Mouse (Mus musculus) megakaryocyte, adult 5-6 weeks (primary cell): Measurements from ENCODE around the gene B3gnt3. TPM values are rescaled to one million over a fixed set of nuclear protein-coding genes. Genes with fewer than 3 reads are reported as not detected.

Experiments used
- ATAC-seq: 2 replicates; pipeline ENCODE4 v1.8.0; 2016; ENCODE audit warnings: mild to moderate bottlenecking, inconsistent platforms; ENCODE audit not compliant: poor library complexity, severe bottlenecking
- total RNA-seq, 2 experiments: library from RNA; stranded (forward) in 1 of 2; stranded (reverse) in 1 of 2; fragments of 153-499, 151-499 nt in 1 of 2; fragments of 221-1000, 200-1000 nt in 1 of 2; gene quantifications; 2 replicates each; pipeline versions ENCODE4 v1.2.3 to v1.2.4; 2015 to 2017

B3gnt3 gene
- total RNA-seq, 2 experiments from 2014 or later: 0.18 to 0.89 TPM

DNA sequence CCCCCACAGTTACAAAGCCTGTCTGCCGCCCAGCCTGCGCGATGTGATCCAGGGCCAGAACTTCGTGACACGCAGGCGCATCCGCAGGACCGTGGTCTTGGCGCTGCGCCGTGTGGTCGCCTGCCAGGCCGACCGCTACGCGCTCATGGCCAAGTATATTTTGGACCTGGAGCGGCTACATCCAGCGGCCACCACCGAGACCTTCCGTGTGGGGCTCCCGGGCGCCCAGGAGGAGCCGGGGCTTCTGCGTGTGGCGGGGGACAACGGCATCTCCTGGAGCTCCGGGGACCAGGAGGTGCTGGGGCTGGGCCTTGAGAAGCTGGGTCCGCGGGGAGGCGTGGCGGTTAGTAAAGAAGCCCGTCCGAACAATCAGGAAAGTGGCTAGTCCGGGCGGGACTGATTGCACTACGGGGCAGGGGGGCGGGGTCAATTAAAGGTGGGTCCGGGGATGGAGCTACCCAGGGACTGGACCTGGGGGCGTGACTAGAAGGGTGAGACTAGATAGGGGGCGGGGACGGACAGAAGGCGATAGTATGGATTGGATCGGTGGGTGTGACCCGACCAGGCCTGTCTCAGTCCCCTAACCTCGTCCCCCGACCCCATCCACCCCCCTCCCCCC, 21.9 kb downstream of the B3gnt3 start:
- ATAC-seq: no peak

GRCm38 (mm10) chr8:71679116-71679515, 22.5 kb downstream of the B3gnt3 start:
- no peak for ATAC-seq

DNA sequence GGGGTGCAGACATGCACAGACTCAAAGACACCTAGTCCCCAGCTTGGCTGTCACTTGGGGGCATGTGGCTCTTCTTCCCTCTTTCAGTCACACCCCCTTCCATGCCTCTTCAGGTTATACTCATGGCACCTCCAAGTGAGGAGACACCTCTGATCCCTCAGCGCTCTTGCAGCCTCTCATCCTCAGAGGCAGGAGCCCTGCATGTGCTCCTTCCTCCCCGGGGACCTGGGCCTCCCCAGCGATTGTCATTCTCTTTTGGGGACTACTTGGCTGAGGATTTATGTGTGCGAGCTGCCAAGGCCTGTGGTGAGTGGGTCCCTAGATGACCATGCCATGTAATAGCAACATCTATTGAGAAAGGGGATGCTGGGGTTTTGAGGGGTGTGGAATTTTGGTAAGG, 23.4 kb downstream of the B3gnt3 start:
- no peak for ATAC-seq

- no peak for ATAC-seq
These were observed 24.0 kb downstream of the B3gnt3 start for GRCm38 (mm10) chr8:71677555-71677954.

GRCm38 (mm10) chr8:71676803-71677202, 24.8 kb downstream of the B3gnt3 start:
- 0 out of 2 replicates have a peak, but pooled peaks have one; percentile 9 for ATAC-seq

- ATAC-seq: peak; percentile 59
These were observed 25.4 kb downstream of the B3gnt3 start, which contains the start of gene Jak3 for GRCm38 (mm10) chr8:71676020-71676741. Jak3 (plus strand) TSS chr8:71676296.

- ATAC-seq: no peak
These were observed 26.1 kb downstream of the B3gnt3 start for GRCm38 (mm10) chr8:71675456-71676019.

DNA sequence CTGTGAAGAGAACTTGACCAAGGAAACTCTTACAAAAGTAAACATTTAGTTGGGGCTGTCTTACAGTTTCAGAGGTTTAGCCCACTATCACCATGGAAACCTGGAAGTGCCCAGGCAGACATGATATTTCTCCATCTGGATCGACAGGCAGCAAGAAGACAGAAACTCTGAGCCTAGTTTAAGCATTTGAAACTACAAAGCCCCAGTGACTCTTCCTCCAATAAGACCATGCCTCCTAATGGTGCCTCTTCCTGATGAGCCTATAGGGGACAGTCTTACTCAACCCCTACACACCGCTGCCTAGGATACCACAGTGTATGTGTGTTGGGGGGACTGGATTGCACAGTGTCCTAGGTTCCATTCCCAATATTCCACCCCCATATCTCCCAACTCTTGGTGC, 27.5 kb downstream of the B3gnt3 start:
- no peak for ATAC-seq

GRCm38 (mm10) chr8:71672168-71672735, 29.3 kb downstream of the B3gnt3 start:
- no peak for ATAC-seq

GRCm38 (mm10) chr8:71671549-71671965, 30.0 kb downstream of the B3gnt3 start, which contains the start of gene Unc13a:
Unc13a (minus strand) TSS chr8:71671757.
- peak; percentile 89 for ATAC-seq

GRCm38 (mm10) chr8:71670621-71671548, 30.7 kb downstream of the B3gnt3 start:
- ATAC-seq: no peak

DNA sequence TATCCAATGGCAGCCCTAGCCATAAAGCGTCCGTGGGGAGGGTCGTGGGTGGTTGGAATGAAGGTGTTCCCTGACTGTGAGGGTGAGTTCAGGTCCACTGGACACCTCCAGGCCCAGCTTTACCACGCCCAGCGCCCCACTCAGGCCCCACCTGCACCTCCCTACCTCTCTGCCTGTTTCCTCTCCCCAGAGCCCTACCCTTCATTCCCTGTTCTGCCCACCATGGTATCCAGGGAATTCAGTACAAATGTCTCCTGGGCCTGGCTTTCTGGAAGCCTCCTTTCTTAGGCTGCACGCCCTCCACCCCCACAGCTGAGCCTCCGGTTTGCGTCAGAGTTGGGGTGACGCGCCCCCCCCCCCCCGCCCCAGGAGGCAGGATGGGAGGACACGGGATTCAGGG, 31.4 kb downstream of the B3gnt3 start:
- no peak for ATAC-seq

DNA sequence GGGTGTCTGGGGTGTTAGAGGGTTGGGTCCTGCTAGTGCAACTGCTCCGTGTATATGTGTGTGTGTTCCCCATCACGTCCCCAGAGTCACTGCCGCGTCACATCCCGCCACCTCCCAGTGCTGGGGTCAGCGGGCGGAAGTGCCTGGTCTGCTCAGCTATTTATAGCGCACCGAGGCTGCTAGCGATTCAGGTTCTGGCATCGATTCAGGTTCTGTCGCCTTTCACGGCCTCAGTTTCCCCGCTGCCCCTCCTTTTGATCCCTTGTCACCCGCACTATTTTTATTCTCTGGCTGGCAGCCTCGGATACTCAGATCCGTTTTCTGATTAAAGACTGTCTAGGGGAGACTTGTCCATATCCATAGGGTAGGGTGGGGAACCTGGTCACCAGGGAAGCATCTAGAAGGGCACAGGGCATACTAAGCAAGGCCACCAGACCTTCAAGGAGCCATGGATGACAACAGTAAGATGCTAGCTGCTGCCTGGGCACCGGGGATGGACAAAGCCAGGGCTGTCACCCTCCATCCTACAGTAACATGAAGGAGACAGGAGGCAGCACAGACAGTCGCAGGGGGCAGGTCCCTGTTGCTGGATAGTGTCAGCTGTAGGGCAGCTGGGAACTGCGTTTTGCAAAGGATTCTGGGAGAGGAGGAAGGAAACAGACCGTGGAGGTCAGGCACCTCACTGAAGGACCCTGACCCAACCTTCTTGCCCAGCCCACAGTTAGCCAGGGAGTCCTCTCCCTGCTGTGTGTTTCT, 33.2 kb downstream of the B3gnt3 start:
- ATAC-seq: peak; percentile 61

DNA sequence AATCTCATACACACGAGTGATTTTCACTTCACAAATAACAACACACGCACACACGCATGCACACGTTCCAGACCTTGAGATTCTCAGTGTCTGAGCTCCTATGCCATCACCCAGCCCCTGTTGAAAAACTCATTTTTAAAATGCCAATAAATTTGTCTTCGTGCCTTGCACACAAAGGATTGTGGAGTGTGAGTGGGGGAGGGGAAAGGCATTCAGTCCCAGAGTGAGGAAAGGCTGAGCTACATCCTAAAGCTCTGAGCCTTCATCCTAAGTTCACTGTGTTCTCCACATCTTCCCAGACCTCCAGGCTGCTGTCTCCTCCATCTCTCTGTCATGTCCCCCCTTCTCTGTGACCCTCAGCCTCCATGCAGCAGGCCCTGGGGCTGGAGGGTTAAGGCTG, 34.3 kb downstream of the B3gnt3 start:
- no peak for ATAC-seq

GRCm38 (mm10) chr8:71666855-71667254, 34.7 kb downstream of the B3gnt3 start:
- no peak for ATAC-seq

GRCm38 (mm10) chr8:71665331-71666130, 36.1 kb downstream of the B3gnt3 start:
- ATAC-seq: peak; percentile 48

- peak; percentile 88 for ATAC-seq
These were observed 41.1 kb downstream of the B3gnt3 start for GRCm38 (mm10) chr8:71660325-71661120.

- no peak for ATAC-seq
These were observed 41.8 kb downstream of the B3gnt3 start for GRCm38 (mm10) chr8:71659751-71660150.
